Mouse (Mus musculus): Measurements from ENCODE around the gene Gadd45gip1. TPM values are rescaled to one million over a fixed set of nuclear protein-coding genes. Genes with fewer than 3 reads are reported as not detected.

Gadd45gip1 gene
- polyA plus RNA-seq (2015; fragmentation: Nextera tagmentation; extraction: Ambion mirVana): 61.7 and 62.6 TPM in 2 replicates

DNA sequence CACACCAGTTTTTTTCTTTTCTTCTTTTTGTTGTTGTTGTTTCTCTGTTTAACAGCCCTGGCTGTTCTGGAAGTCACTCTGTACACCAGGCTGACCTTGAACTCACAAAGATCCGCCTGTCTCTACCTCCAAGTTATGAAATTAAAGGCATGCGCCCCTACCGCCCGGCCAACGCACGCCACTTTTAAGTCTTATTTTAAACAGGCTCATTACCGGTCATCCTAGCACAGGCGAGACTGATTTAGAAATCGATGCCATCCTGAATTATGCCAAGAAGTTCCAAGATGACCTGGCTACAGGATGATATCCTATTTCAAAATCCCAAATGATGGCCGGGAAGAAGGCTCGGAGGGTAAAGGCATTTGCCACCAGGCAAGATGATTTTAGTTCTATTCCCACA lies at the start of gene Gadd45gip1:
Gene Gadd45gip1 (plus strand): TSS at position 33 of the 400 bp plus-strand sequence.
- H3K27me3 ChIP-seq (replicated peaks): no peaks in the 10 kb centered on the region
- H3K9ac ChIP-seq: peak within 1 kb of the TSS; percentile 99
- H3K27ac ChIP-seq: peak within 1 kb of the TSS; percentile 91
- 71% methylated on average over 11 of the region's 11 CpGs for WGBS
- peaks cover 17% of the 10 kb centered on the region for H3K4me1 ChIP-seq (replicated peaks)
- H3K4me3 ChIP-seq (replicated peaks): peak within 1 kb of the TSS; percentile 94
- no peaks in the 10 kb centered on the region for H3K9me3 ChIP-seq
- H3K4me2 ChIP-seq (replicated peaks): peak within 1 kb of the TSS; percentile 55
- 0 out of 2 replicates have a peak, but pooled peaks have one; percentile 27 for ATAC-seq
- peaks cover 23% of the 10 kb centered on the region for H3K36me3 ChIP-seq

DNA sequence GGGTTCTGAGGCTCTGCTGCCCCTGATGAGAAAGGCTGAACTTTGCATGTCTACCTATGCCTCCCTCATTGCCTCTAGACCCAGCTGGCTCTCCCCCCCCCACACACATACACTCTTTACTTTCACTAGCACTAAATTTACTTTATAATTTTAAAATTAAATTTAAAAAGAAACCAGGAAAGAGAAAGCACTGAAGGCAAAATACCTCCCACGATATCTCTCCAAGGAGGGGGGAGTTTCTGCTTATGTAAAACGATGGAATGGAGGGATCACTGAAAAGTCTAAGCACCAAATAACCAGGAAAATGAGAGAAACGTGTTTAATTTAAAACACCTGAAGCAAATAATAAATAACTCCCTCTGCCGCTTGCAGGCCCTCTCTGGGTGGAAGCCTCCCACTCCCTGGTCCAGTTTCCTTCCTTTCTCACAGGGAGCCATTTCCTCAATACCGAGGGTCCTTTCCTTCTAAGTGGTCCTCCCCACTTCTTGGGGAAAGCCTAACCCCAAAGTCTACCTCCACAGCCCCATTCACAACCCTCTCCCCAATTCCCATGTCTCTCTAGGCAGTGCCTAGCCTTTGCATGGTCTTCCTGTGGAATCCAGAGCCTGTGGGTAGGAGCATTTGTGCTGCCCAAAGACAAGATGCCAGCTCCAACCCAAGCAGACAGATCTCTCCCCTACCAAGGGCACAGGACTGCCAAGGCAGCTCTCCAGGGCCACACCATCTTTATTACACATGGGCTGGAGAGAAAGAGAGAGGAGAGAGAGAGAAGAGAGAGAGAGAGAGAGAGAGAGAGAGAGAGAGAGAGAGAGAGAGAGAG lies 49.4 kb upstream of the Gadd45gip1 start:
- H3K36me3 ChIP-seq: no peaks in the 10 kb centered on the region
- H3K4me1 ChIP-seq (replicated peaks): peaks cover 13% of the 10 kb centered on the region
- H3K4me3 ChIP-seq (replicated peaks): no peak overlapping the region
- no peaks in the 10 kb centered on the region for H3K9me3 ChIP-seq
- H3K9ac ChIP-seq: no peak overlapping the region
- H3K27ac ChIP-seq: no peak overlapping the region
- WGBS: 21% methylated on average over 5 of the region's 5 CpGs
- H3K27me3 ChIP-seq (replicated peaks): peaks cover 96% of the 10 kb centered on the region
- ATAC-seq: no peak
- H3K4me2 ChIP-seq (replicated peaks): no peak overlapping the region

DNA sequence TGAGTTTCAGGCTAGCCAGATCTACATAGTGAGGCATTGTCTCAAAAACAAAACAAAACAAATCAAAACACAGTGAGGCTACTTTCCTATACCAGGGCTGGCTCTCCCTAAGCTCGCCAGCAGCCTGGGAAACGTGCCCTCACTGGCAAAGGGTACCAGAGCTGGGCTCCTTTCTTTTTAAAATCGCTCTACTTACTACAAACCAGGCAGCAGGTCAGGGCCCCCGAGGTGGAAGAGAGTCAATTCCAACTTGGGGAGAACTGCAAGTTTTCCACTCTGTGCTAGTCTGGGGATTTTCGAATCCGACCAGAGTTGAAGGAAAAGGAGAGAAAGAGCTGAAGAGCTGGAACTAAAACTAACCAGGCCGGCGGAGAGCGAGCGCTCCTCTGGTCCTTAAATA lies 48.6 kb upstream of the Gadd45gip1 start:
- WGBS: 31% methylated on average over 10 of the region's 10 CpGs
- H3K4me1 ChIP-seq (replicated peaks): peaks cover 13% of the 10 kb centered on the region
- H3K36me3 ChIP-seq: no peaks in the 10 kb centered on the region
- no peak overlapping the region for H3K4me3 ChIP-seq (replicated peaks)
- no peak for ATAC-seq
- H3K9ac ChIP-seq: no peak overlapping the region
- H3K9me3 ChIP-seq: no peaks in the 10 kb centered on the region
- H3K27ac ChIP-seq: no peak overlapping the region
- H3K4me2 ChIP-seq (replicated peaks): no peak overlapping the region
- H3K27me3 ChIP-seq (replicated peaks): peaks cover 98% of the 10 kb centered on the region

DNA sequence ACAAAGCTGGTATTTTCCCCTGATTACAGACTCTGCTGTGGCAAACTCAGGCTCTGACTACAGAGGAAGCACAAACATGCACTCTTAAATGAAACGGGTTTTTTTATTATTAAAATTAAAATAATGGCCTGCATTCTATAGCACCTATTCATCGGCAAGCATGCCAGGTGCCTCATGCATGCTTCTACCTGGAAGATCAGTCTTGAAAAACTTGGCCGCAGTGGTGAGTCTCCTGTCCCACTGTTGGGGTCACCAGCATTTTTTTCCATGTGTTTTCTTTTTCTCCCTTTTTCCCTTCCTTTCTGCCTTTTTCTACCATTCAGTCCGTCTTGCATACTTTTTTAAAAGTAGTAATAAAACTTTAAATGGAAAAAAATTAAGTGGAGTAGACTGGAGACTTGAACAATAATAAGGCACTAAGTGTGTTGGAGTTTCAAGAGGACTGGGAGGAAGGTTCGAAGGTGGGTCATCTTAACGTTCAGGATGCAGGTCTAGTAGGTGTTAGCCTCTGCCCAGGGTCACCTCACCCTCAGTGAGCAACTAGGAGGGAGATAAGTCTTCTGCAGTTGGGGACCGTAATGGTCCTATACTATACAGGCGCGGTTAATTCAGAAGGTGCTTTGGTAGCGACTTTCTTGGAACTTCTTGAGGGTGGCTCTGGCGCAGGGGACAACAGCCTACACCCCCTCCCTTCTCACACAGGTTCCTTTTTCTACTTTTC lies 48.0 kb upstream of the Gadd45gip1 start:
- H3K4me2 ChIP-seq (replicated peaks): no peak overlapping the region
- no peak overlapping the region for H3K27ac ChIP-seq
- 16% methylated on average over 11 of the region's 11 CpGs for WGBS
- H3K36me3 ChIP-seq: no peaks in the 10 kb centered on the region
- H3K9ac ChIP-seq: no peak overlapping the region
- ATAC-seq: no peak
- peaks cover 13% of the 10 kb centered on the region for H3K4me1 ChIP-seq (replicated peaks)
- H3K4me3 ChIP-seq (replicated peaks): no peak overlapping the region
- peaks cover 98% of the 10 kb centered on the region for H3K27me3 ChIP-seq (replicated peaks)
- no peaks in the 10 kb centered on the region for H3K9me3 ChIP-seq

DNA sequence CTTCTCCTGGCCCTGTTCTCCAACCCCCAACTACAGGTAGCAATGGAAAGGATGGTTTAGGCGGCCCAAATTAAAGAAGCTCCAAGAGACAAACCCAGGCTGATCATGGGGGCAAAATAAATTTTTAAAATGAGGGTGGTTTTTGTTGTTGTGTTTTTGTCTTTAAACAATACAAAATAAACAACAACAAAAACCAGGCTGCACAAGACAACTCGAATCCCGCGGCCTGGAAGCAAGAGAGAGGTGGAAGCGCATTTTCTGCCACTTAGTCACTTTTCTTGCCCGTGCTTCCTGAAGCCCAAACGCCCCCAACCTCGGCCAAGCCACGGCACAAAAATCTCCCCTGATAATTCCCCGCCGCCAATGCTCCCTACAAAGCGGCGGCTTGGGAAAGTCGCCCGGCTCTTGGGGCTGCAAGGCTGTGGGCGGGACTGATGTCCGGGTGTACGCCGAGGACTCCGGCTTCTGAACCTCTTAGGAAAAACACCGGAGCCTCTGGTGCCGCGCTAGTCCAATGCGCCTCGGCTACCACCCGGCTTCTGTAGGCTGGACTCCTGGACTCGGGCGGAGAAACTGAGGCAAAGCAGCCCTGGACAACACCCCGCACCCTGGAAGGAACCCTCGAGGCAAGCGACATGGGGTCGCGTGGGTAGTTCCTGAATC lies 47.3 kb upstream of the Gadd45gip1 start:
- no peak for ATAC-seq
- Histone ChIP-seq H3K27me3 (replicated peaks) (peaks cover 98% of the 10 kb centered on the region), H3K9ac (no peak overlapping the region), H3K36me3 (no peaks in the 10 kb centered on the region), H3K4me1 (replicated peaks) (peaks cover 11% of the 10 kb centered on the region), H3K9me3 (no peaks in the 10 kb centered on the region), H3K4me2 (replicated peaks) (peak overlapping the region; percentile 22; the same call in 1 of the 2 replicates), H3K27ac (no peak overlapping the region), H3K4me3 (replicated peaks) (no peak overlapping the region)
- WGBS: 7% methylated on average over 33 of the region's 33 CpGs

DNA sequence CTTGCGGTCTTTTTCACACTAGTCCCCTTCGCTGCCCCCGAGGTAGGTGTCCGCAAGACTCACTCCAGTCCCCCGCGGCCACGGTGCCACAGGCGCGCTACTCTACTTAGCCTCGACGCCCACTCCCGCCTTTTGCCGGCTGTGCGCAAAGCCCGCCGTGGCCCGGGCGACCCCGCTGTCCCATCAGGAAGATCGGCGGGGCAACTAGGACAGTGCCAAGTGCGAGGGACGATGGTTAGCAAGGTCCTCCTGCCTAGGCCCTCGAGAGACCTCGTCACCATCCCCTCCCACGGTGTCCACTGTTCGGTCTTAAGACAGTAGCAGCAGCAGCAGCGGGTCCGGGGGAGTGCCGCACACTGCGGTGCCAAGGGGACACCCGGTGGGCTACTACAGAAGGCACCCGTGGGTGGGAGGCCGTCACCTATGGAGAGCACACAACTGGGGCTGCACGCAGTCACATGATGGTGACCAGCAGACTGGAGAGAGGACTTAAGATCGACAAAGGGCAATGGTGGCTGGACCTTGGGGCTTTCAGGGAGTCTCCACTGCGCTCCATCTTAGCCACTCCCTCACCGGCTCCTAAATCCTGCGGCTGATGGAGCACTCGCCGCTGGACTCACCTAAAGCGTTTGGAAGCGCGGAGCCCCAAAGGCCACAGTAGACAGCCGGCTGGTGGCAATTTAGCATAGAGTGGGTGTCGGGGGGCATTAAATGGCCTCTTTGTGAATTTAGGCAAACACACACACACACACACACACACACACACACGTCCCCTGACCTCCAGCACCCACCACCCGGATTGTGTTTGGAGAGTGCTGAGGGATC lies 46.4 kb upstream of the Gadd45gip1 start:
- no peak for ATAC-seq
- no peak overlapping the region for H3K4me2 ChIP-seq (replicated peaks)
- no peak overlapping the region for H3K27ac ChIP-seq
- no peaks in the 10 kb centered on the region for H3K9me3 ChIP-seq
- 9% methylated on average over 48 of the region's 48 CpGs for WGBS
- H3K9ac ChIP-seq: no peak overlapping the region
- no peaks in the 10 kb centered on the region for H3K36me3 ChIP-seq
- no peak overlapping the region for H3K4me3 ChIP-seq (replicated peaks)
- peaks cover 10% of the 10 kb centered on the region for H3K4me1 ChIP-seq (replicated peaks)
- peaks cover 98% of the 10 kb centered on the region for H3K27me3 ChIP-seq (replicated peaks)

DNA sequence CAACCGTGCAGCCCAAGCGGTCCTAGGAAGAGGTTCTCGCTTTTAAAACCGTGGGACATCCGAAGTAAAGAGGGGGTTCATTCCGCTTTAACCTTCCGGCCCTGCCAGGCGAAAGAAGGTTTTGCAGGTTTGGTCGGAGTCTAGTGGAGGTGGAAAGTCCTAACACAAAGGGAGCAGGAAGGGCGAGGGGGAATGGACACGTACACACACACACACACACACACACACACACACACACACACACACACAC lies 45.9 kb upstream of the Gadd45gip1 start:
- 11% methylated on average over 11 of the region's 11 CpGs for WGBS
- Histone ChIP-seq H3K27ac (no peak overlapping the region), H3K27me3 (replicated peaks) (peaks cover 98% of the 10 kb centered on the region), H3K9me3 (no peaks in the 10 kb centered on the region), H3K4me3 (replicated peaks) (no peak overlapping the region), H3K4me1 (replicated peaks) (peaks cover 10% of the 10 kb centered on the region), H3K9ac (no peak overlapping the region), H3K36me3 (no peaks in the 10 kb centered on the region), H3K4me2 (replicated peaks) (no peak overlapping the region)
- ATAC-seq: no peak

DNA sequence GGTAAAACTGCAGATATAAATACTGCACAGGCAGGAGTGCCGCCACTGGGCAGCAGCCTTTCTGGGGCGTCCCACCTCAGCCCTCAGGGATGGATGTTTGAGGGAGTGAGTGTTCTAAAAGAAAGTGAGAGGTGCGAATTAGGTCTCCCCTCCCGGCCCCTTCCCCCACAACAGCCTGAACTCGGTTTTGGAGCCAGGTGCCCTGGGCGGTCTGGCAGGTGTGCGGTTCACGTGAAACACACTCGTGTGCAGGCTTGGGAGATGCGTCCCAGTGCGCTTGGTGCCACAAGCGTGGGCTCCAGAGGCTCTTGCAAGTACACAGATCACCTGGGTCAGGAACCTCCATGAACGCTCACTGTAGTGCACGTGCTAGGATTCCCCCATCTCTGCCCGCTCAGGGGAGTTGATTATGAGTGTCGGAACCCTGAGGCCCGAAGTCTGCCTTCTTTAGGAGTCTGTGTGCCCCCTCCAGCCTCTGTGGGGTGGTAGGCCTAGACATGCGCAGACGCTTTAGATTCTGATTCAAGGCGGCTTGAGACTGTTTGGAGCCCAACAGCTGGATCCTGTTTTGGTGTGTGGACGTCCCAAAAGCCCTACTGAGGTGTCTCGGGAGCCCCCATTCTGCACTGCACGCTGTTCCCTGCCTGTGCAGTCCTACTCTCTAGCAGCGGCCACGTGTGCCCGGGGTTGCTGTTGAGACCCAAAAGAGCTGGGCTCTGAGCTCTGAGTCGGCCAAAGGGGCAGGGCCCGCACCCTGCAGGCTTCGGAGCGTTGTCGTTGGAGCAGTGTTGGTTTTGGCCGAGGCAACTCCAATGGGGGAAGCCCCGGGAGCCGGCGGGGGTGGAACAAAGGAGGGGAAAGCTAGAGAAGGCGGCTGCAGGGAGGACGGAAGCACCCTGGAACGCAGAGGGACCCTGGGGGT lies 45.3 kb upstream of the Gadd45gip1 start:
- H3K4me1 ChIP-seq (replicated peaks): peaks cover 13% of the 10 kb centered on the region
- 8% methylated on average over 38 of the region's 38 CpGs for WGBS
- 0 out of 2 replicates have a peak overlapping the region, but pooled peaks have one; percentile 3 for H3K4me2 ChIP-seq (replicated peaks)
- H3K4me3 ChIP-seq (replicated peaks): no peak overlapping the region
- no peaks in the 10 kb centered on the region for H3K36me3 ChIP-seq
- no peaks in the 10 kb centered on the region for H3K9me3 ChIP-seq
- H3K27ac ChIP-seq: no peak overlapping the region
- ATAC-seq: no peak
- H3K9ac ChIP-seq: no peak overlapping the region
- peaks cover 98% of the 10 kb centered on the region for H3K27me3 ChIP-seq (replicated peaks)

DNA sequence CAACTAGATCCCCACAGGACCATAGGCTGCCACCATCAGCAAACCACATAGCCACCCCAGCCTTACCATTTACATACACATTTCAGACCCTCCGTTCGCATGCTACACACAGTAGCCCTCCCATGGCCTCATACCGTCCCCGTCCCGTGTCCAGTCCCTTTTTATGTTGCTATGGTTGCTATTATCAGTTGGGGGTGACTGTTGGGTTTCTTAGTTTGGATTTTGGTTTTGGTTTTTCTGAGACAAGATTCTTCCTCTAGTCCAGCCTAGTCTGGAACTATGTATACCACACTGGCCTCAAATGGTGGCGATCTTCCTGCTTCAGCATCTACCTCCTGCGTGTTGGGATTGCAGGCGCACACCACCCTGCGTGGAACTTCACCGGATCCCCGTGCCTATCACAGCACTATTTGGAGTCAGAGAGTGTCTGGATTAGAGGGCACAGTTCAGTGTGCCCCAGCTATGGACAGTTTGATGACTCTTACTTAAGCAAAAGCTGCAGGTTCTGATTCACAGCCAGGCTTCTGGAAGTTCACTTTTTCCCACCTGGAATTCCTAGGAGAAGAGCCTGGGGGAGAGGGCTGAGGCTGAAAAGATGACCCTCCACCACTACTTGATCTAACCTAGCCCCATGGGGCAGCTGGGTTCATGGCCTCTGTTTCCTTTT lies 44.4 kb upstream of the Gadd45gip1 start:
- H3K4me1 ChIP-seq (replicated peaks): peaks cover 13% of the 10 kb centered on the region
- WGBS: 21% methylated on average over 11 of the region's 11 CpGs
- H3K4me2 ChIP-seq (replicated peaks): no peak overlapping the region
- peaks cover 90% of the 10 kb centered on the region for H3K27me3 ChIP-seq (replicated peaks)
- no peak for ATAC-seq
- no peak overlapping the region for H3K4me3 ChIP-seq (replicated peaks)
- no peaks in the 10 kb centered on the region for H3K36me3 ChIP-seq
- no peak overlapping the region for H3K27ac ChIP-seq
- no peak overlapping the region for H3K9ac ChIP-seq
- H3K9me3 ChIP-seq: no peaks in the 10 kb centered on the region

DNA sequence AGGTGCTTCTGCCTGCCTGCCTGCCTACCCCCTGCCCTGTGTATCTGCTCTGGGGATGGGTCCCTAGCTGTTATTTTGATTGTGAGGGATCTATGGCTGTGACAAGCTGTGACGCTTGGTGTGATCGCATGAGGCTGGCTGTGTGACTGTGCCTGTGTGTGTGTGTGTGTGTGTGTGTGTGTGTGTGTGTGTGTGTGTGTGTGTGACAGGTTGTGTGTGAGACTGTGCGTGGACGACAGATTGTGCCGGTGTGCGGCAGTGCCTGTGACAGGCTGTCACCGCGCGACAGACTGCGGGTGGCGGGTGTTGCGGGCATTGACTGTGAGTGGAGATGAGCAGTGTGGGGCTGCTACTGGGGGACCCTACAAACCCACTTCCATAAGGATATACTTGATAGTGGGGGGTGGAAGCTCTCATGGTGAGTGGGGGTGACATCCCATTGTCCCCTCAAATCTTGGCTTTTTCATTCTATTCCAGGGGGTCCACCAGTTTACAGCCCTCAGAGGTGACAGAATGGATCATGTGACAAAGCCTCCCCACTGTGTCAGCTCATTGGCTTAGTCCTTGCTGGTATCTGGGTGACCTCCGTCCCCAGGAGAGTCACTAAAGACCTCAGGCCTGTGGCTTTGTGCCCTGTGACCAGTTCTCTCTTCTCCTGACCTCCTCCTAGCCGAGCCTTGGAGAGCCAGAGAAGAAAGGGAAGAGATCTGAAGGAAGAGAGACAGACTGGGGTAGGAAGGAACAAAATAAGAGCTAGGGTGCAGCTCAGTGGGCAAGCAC lies 43.6 kb upstream of the Gadd45gip1 start:
- no peaks in the 10 kb centered on the region for H3K36me3 ChIP-seq
- H3K27ac ChIP-seq: no peak overlapping the region
- H3K4me3 ChIP-seq (replicated peaks): no peak overlapping the region
- 30% methylated on average over 14 of the region's 14 CpGs for WGBS
- H3K27me3 ChIP-seq (replicated peaks): peaks cover 86% of the 10 kb centered on the region
- no peak overlapping the region for H3K9ac ChIP-seq
- ATAC-seq: no peak
- H3K4me1 ChIP-seq (replicated peaks): peaks cover 13% of the 10 kb centered on the region
- H3K9me3 ChIP-seq: no peaks in the 10 kb centered on the region
- H3K4me2 ChIP-seq (replicated peaks): no peak overlapping the region
